Mouse (Mus musculus): Measurements from ENCODE around the gene Zeb2.

GRCm38 (mm10) chr2:45073025-45073424, 44.2 kb downstream of the Zeb2 start:
- no peak for TF ChIP-seq CTCF (IDR thresholded peaks at IDR 0.05; ENCODE audit: borderline replicate concordance, control insufficient read depth, extremely low read depth, insufficient read depth, low read length, poor library complexity)
- no peak for TF ChIP-seq POLR2A (IDR thresholded peaks at IDR 0.05; ENCODE audit: control insufficient read depth, extremely low read depth, insufficient read depth, low read length, poor library complexity)

All from thymus, adult 2 months (tissue).